Comparison of ENCODE assay signal across 13 mouse cellular contexts in genomic region chr4:138303011-138303410, GRCm38 (mm10). TPM values are rescaled to one million over a fixed set of nuclear protein-coding genes. Genes with fewer than 3 reads are reported as not detected.
A peak's percentile ranks its signal among the peaks of the same experiment; 100 is the strongest.
DNase-seq lines count a peak whose midpoint lies in the region; ATAC-seq and TF ChIP-seq lines count a peak whose summit lies in the region.
"Had no signal": no experiment of that assay in that cellular context is flagged by ENCODE, and none has a peak within 500 bp of the region (broad histone marks: within the 10 kb centered on the region; RNA-seq: fewer than 3 reads in every experiment).

No protein-coding gene starts in this region.

- peaks cover 4% of the 10 kb centered on the region; the same call in 1 of the 2 replicates for H3K9me3 ChIP-seq in heart, embryonic 12.5 days (replicated peaks)
- no peaks in the 10 kb centered on the region for H3K9me3 ChIP-seq in lung, embryonic 15.5 days
- no peaks in the 10 kb centered on the region for H3K9me3 ChIP-seq in lung, postnatal 0 days (ENCODE audit: low read length)
- no peaks in the 10 kb centered on the region for H3K9me3 ChIP-seq in embryonic facial prominence, embryonic 13.5 days
- H3K9me3 ChIP-seq in limb, embryonic 12.5 days: 0 out of 2 replicates have a peak, but pooled peaks cover 4% of the 10 kb centered on the region
- H3K9me3 ChIP-seq in hindbrain, embryonic 11.5 days (ENCODE audit: control insufficient read depth, low read length): no peaks in the 10 kb centered on the region

- H3K4me3 ChIP-seq in heart, embryonic 12.5 days: no peak overlapping the region
- peak overlapping the region; percentile 98; the same call in 1 of the 2 replicates for H3K4me3 ChIP-seq in lung, embryonic 15.5 days
- no peak overlapping the region for H3K4me3 ChIP-seq in lung, postnatal 0 days (ENCODE audit: low read depth, low read length)
- no peak overlapping the region for H3K4me3 ChIP-seq in embryonic facial prominence, embryonic 13.5 days
- H3K4me3 ChIP-seq in limb, embryonic 12.5 days (replicated peaks): 0 out of 2 replicates have a peak overlapping the region, but pooled peaks have one; percentile 93
- H3K4me3 ChIP-seq in hindbrain, embryonic 11.5 days (ENCODE audit: low read depth, low read length): no peak overlapping the region

- ATAC-seq in heart, embryonic 12.5 days (ENCODE audit: insufficient number of reproducible peaks, low FRiP score): no peak
- ATAC-seq in lung, embryonic 15.5 days (ENCODE audit: borderline replicate concordance, extremely low read depth, low FRiP score, low TSS enrichment): no peak
- no peak for ATAC-seq in lung, postnatal 0 days
- ATAC-seq in embryonic facial prominence, embryonic 13.5 days (ENCODE audit: insufficient number of reproducible peaks, insufficient read depth, low FRiP score, low TSS enrichment, low read depth): no peak
- no peak for ATAC-seq in limb, embryonic 12.5 days (ENCODE audit: insufficient number of reproducible peaks, insufficient read depth, low FRiP score, low TSS enrichment, low read depth)
- no peak for ATAC-seq in hindbrain, embryonic 11.5 days (ENCODE audit: low FRiP score)
- ATAC-seq: activated CD4-positive, CD25-positive, alpha-beta regulatory T cell, adult 4 months; CD4-positive, CD25-positive, alpha-beta regulatory T cell, adult 4 months had no signal

- no peak for TF ChIP-seq CTCF in lung, postnatal 0 days (IDR thresholded peaks at IDR 0.05)

- peak overlapping the region; percentile 90; the same call in 1 of the 2 replicates for H3K4me2 ChIP-seq in heart, embryonic 12.5 days
- peak overlapping the region; percentile 87; the same call in 1 of the 2 replicates for H3K4me2 ChIP-seq in lung, embryonic 15.5 days
- no peak overlapping the region for H3K4me2 ChIP-seq in lung, postnatal 0 days (replicated peaks; ENCODE audit: low read depth, low read length)
- H3K4me2 ChIP-seq in embryonic facial prominence, embryonic 13.5 days: 0 out of 2 replicates have a peak overlapping the region, but pooled peaks have one; percentile 92
- H3K4me2 ChIP-seq in limb, embryonic 12.5 days: peak overlapping the region; percentile 87; the same call in 1 of the 2 replicates
- H3K4me2 ChIP-seq in hindbrain, embryonic 11.5 days (replicated peaks; ENCODE audit: low read depth, low read length): no peak overlapping the region

- 93% methylated on average over 3 of the region's 3 CpGs for WGBS in heart, embryonic 12.5 days
- 86% methylated on average over 3 of the region's 3 CpGs for WGBS in lung, embryonic 15.5 days
- WGBS in lung, postnatal 0 days: 89% methylated on average over 3 of the region's 3 CpGs
- 92% methylated on average over 3 of the region's 3 CpGs for WGBS in embryonic facial prominence, embryonic 13.5 days
- 90% methylated on average over 3 of the region's 3 CpGs for WGBS in limb, embryonic 12.5 days
- WGBS in hindbrain, embryonic 11.5 days: 86% methylated on average over 3 of the region's 3 CpGs

- no peaks in the 10 kb centered on the region for H3K27me3 ChIP-seq in heart, embryonic 12.5 days (replicated peaks)
- H3K27me3 ChIP-seq in lung, embryonic 15.5 days: no peaks in the 10 kb centered on the region
- no peaks in the 10 kb centered on the region for H3K27me3 ChIP-seq in lung, postnatal 0 days (replicated peaks; ENCODE audit: insufficient read depth, low read length)
- no peaks in the 10 kb centered on the region for H3K27me3 ChIP-seq in embryonic facial prominence, embryonic 13.5 days
- no peaks in the 10 kb centered on the region for H3K27me3 ChIP-seq in limb, embryonic 12.5 days
- no peaks in the 10 kb centered on the region for H3K27me3 ChIP-seq in hindbrain, embryonic 11.5 days (ENCODE audit: control insufficient read depth, insufficient read depth, low read length)

- DNase-seq in heart, adult 8-10 months (ENCODE audit: low spot score): no peak
- DNase-seq in lung, postnatal 0 days (ENCODE audit: low spot score): no peak
- DNase-seq in hindbrain, embryonic 11.5 days (ENCODE audit: low spot score): no peak
- DNase-seq: heart, postnatal 36 days; kidney, adult 2 months; lung, adult 2 months; right cerebral cortex, postnatal 4 days had no signal

- no peak overlapping the region for H3K9ac ChIP-seq in heart, embryonic 12.5 days
- no peak overlapping the region for H3K9ac ChIP-seq in lung, embryonic 15.5 days
- H3K9ac ChIP-seq in lung, postnatal 0 days (replicated peaks; ENCODE audit: low read depth): no peak overlapping the region
- H3K9ac ChIP-seq in embryonic facial prominence, embryonic 13.5 days: peak overlapping the region; percentile 80; the same call in 1 of the 2 replicates
- no peak overlapping the region for H3K9ac ChIP-seq in limb, embryonic 12.5 days (replicated peaks)
- no peak overlapping the region for H3K9ac ChIP-seq in hindbrain, embryonic 11.5 days (ENCODE audit: low read depth, low read length)

- no peak overlapping the region for H3K27ac ChIP-seq in heart, embryonic 12.5 days (ENCODE audit: poor library complexity, severe bottlenecking)
- H3K27ac ChIP-seq in lung, embryonic 15.5 days: no peak overlapping the region; the same call in 1 of the 2 replicates
- no peak overlapping the region for H3K27ac ChIP-seq in lung, postnatal 0 days (ENCODE audit: low read length)
- no peak overlapping the region for H3K27ac ChIP-seq in embryonic facial prominence, embryonic 13.5 days
- H3K27ac ChIP-seq in limb, embryonic 12.5 days: no peak overlapping the region
- H3K27ac ChIP-seq in hindbrain, embryonic 11.5 days (ENCODE audit: low read depth, low read length): no peak overlapping the region

- peaks cover 18% of the 10 kb centered on the region for H3K4me1 ChIP-seq in heart, embryonic 12.5 days (replicated peaks)
- peaks cover 28% of the 10 kb centered on the region for H3K4me1 ChIP-seq in lung, embryonic 15.5 days
- H3K4me1 ChIP-seq in lung, postnatal 0 days (ENCODE audit: insufficient read depth, low read depth, low read length): peaks cover 14% of the 10 kb centered on the region; the same call in 1 of the 2 replicates
- peaks cover 27% of the 10 kb centered on the region for H3K4me1 ChIP-seq in embryonic facial prominence, embryonic 13.5 days
- peaks cover 18% of the 10 kb centered on the region for H3K4me1 ChIP-seq in limb, embryonic 12.5 days (replicated peaks)
- H3K4me1 ChIP-seq in hindbrain, embryonic 11.5 days (replicated peaks; ENCODE audit: control insufficient read depth, insufficient read depth, low read length): peaks cover 4% of the 10 kb centered on the region

- TF ChIP-seq EP300 in lung, postnatal 0 days (IDR thresholded peaks at IDR 0.05): no peak

- H3K36me3 ChIP-seq in heart, embryonic 12.5 days: peaks cover 16% of the 10 kb centered on the region
- H3K36me3 ChIP-seq in lung, embryonic 15.5 days: peaks cover 10% of the 10 kb centered on the region
- H3K36me3 ChIP-seq in lung, postnatal 0 days (ENCODE audit: insufficient read depth, low read length): no peaks in the 10 kb centered on the region
- H3K36me3 ChIP-seq in embryonic facial prominence, embryonic 13.5 days: peaks cover 15% of the 10 kb centered on the region
- H3K36me3 ChIP-seq in limb, embryonic 12.5 days: peaks cover 15% of the 10 kb centered on the region
- no peaks in the 10 kb centered on the region for H3K36me3 ChIP-seq in hindbrain, embryonic 11.5 days (ENCODE audit: control insufficient read depth, insufficient read depth, low read length)

RNA-seq across cellular contexts. Expression of gene Ddost, which starts 1.5 kb away (rescaled TPM):
- 316 and 318 TPM in 2 replicates for polyA plus RNA-seq in heart, embryonic 12.5 days (2016; fragmentation: Nextera tagmentation; extraction: Ambion mirVana)
- total RNA-seq in heart, adult 8-10 months (2022): 10 to 100 TPM; 63.3 to 65.5 (median 64.3) TPM
- polyA plus RNA-seq in lung, embryonic 15.5 days (2015; fragmentation: Nextera tagmentation; extraction: Ambion mirVana): 413 and 429 TPM in 2 replicates
- polyA plus RNA-seq in lung, postnatal 0 days (2015; fragmentation: Nextera tagmentation; extraction: Ambion mirVana): 184 and 195 TPM in 2 replicates
- polyA plus RNA-seq in embryonic facial prominence, embryonic 13.5 days (2015; fragmentation: Nextera tagmentation; extraction: Ambion mirVana): 317 and 321 TPM in 2 replicates
- 289 and 299 TPM in 2 replicates for polyA plus RNA-seq in limb, embryonic 12.5 days (2016; fragmentation: Nextera tagmentation; extraction: Ambion mirVana)
- polyA plus RNA-seq in hindbrain, embryonic 11.5 days (2014; fragmentation: Nextera tagmentation; extraction: Ambion mirVana): 214 and 227 TPM in 2 replicates

RNA-seq across cellular contexts. Expression of gene Pink1, which starts 23.1 kb away (rescaled TPM):
- 72.6 and 78.6 TPM in 2 replicates for polyA plus RNA-seq in heart, embryonic 12.5 days (2016; fragmentation: Nextera tagmentation; extraction: Ambion mirVana)
- 100 to 1,000 TPM; 791 to 970 (median 864) TPM for total RNA-seq in heart, adult 8-10 months (2022)
- polyA plus RNA-seq in lung, embryonic 15.5 days (2015; fragmentation: Nextera tagmentation; extraction: Ambion mirVana): 46.0 and 47.0 TPM in 2 replicates
- polyA plus RNA-seq in lung, postnatal 0 days (2015; fragmentation: Nextera tagmentation; extraction: Ambion mirVana): 129 and 144 TPM in 2 replicates
- polyA plus RNA-seq in embryonic facial prominence, embryonic 13.5 days (2015; fragmentation: Nextera tagmentation; extraction: Ambion mirVana): 54.7 and 57.5 TPM in 2 replicates
- 55.8 and 57.4 TPM in 2 replicates for polyA plus RNA-seq in limb, embryonic 12.5 days (2016; fragmentation: Nextera tagmentation; extraction: Ambion mirVana)
- polyA plus RNA-seq in hindbrain, embryonic 11.5 days (2014; fragmentation: Nextera tagmentation; extraction: Ambion mirVana): 19.9 and 24.5 TPM in 2 replicates

RNA-seq across cellular contexts. Expression of gene Kif17, which starts 52.8 kb away (rescaled TPM):
- 0.44 and 0.52 TPM in 2 replicates for polyA plus RNA-seq in heart, embryonic 12.5 days (2016; fragmentation: Nextera tagmentation; extraction: Ambion mirVana)
- total RNA-seq in heart, adult 8-10 months (2022): under 1 TPM in 3 of 4 experiments, not detected in 1; 0.11 to 0.22 (median 0.14) TPM
- 3.0 and 3.9 TPM in 2 replicates for polyA plus RNA-seq in lung, embryonic 15.5 days (2015; fragmentation: Nextera tagmentation; extraction: Ambion mirVana)
- polyA plus RNA-seq in lung, postnatal 0 days (2015; fragmentation: Nextera tagmentation; extraction: Ambion mirVana): 0.37 and 1.1 TPM in 2 replicates
- 1.4 and 1.7 TPM in 2 replicates for polyA plus RNA-seq in embryonic facial prominence, embryonic 13.5 days (2015; fragmentation: Nextera tagmentation; extraction: Ambion mirVana)
- polyA plus RNA-seq in limb, embryonic 12.5 days (2016; fragmentation: Nextera tagmentation; extraction: Ambion mirVana): 1.0 and 1.3 TPM in 2 replicates
- 0.25 and 0.31 TPM in 2 replicates for polyA plus RNA-seq in hindbrain, embryonic 11.5 days (2014; fragmentation: Nextera tagmentation; extraction: Ambion mirVana)
- polyA plus RNA-seq: activated CD4-positive, CD25-positive, alpha-beta regulatory T cell, adult 4 months had no signal

RNA-seq across cellular contexts. Expression of gene Sh2d5, which starts 52.8 kb away (rescaled TPM):
- 0.31 and 0.41 TPM in 2 replicates for polyA plus RNA-seq in heart, embryonic 12.5 days (2016; fragmentation: Nextera tagmentation; extraction: Ambion mirVana)
- total RNA-seq in heart, adult 8-10 months (2022): under 1 TPM in 1 of 4 experiments, not detected in 3; 0.50 TPM
- 0.27 and 0.35 TPM in 2 replicates for polyA plus RNA-seq in lung, embryonic 15.5 days (2015; fragmentation: Nextera tagmentation; extraction: Ambion mirVana)
- polyA plus RNA-seq in lung, postnatal 0 days (2015; fragmentation: Nextera tagmentation; extraction: Ambion mirVana): 0.14 and 0.18 TPM in 2 replicates
- 0.79 and 1.2 TPM in 2 replicates for polyA plus RNA-seq in embryonic facial prominence, embryonic 13.5 days (2015; fragmentation: Nextera tagmentation; extraction: Ambion mirVana)
- 0.87 and 1.9 TPM in 2 replicates for polyA plus RNA-seq in limb, embryonic 12.5 days (2016; fragmentation: Nextera tagmentation; extraction: Ambion mirVana)
- polyA plus RNA-seq in hindbrain, embryonic 11.5 days (2014; fragmentation: Nextera tagmentation; extraction: Ambion mirVana): 1.8 and 2.9 TPM in 2 replicates
- total RNA-seq: heart, postnatal 36 days had no signal

Comparison
In these comparisons a context has a peak if more than half of its experiments do, and no peak if none do; other contexts are left out.
1. H3K4me2 ChIP-seq: peak in heart, embryonic 12.5 days (single experiment), lung, embryonic 15.5 days (single experiment), embryonic facial prominence, embryonic 13.5 days (single experiment) and limb, embryonic 12.5 days (single experiment); none in lung, postnatal 0 days (single experiment) and hindbrain, embryonic 11.5 days (single experiment).
2. H3K4me3 ChIP-seq: peak in lung, embryonic 15.5 days (single experiment) and limb, embryonic 12.5 days (single experiment); none in heart, embryonic 12.5 days (single experiment), lung, postnatal 0 days (single experiment), embryonic facial prominence, embryonic 13.5 days (single experiment) and hindbrain, embryonic 11.5 days (single experiment).